Mouse (Mus musculus) B cell, adult 67 days (primary cell): ENCODE data around the gene Sdhaf4. TPM values are rescaled to one million over a fixed set of nuclear protein-coding genes. Genes with fewer than 3 reads are reported as not detected.

Experiments used
- total RNA-seq, 2 experiments: library from RNA; stranded (reverse); gene quantifications; 4 replicates each; pipeline ENCODE4 v1.2.4; 2023

Gene Sdhaf4
- 10 to 100 TPM; 21.8 to 27.9 TPM for total RNA-seq

DNA sequence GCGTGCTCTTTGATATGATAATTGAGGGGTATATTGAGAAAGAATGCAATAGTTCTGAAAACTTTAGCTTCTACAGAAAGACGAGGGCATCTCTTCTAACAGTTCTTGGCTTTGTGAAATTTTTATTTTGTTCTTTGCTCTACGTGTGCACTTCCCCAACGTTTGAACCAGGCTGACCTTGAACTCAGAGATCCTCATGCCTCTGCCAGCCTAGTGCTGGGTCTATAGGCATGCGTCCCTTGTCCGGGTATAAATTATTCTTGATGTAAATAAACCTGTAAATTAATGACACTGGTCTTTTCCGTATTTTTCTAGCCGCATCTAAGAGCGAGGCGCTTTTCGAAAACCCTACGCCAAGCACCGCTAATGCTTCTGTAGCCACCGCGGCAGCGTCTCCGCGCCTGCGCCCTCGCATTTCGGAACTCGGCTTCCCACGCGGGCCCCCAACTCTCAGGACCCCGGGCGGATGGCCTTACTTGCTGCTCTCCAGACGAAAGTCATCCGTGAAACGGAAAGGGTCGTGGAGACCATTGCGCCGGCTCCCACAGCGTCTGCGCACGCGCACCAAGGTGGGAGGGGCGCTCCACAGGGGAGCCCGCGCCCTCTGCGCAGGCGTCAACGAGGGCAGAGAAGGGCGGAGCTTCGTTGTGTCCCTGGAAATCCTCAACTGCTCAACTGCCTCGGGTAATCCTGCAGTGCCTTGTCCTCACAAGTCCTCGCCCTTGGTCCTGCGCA lies at the start of gene Sdhaf4:
Gene Sdhaf4, minus strand, starts transcription at position 587 of the 735 bp plus-strand sequence.

Other genes with a start within 250 kb of the Sdhaf4 start
- gene B3gat2, start 243.9 kb downstream of the Sdhaf4 start, total RNA-seq, result not detected
- 10 to 100 TPM; 58.0 to 64.0 TPM for gene Smap1, start 83.3 kb downstream of the Sdhaf4 start, total RNA-seq
- gene Fam135a, start 94.7 kb upstream of the Sdhaf4 start, total RNA-seq, result under 1 TPM; 0.96 to 0.98 TPM
- not detected for gene Col9a1, start 172.0 kb upstream of the Sdhaf4 start, total RNA-seq